Mouse (Mus musculus): Measurements from ENCODE around the gene Smc3.

DNA sequence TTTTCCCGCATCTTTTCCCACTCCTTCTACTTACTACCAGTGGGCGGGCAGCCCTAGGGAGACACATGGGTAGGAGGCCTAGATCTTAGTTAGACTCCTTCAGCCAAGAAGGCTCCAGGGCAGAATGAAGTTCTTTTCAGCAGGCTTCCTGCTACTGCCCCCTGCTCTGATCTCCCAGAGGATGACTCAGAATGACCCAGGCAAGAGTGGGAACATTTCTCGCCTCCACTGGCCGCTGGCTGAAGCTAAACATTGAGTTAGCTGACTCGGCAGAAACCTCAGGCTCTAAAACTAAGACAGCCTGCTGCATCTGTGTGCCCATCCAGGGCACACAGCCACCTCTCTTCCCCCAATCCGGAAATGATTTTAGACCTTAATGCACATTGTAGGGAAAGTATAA lies 47.4 kb upstream of the Smc3 start:
- no peak for TF ChIP-seq CTCF (IDR thresholded peaks at IDR 0.05; ENCODE audit: low read depth)
- no peak for TF ChIP-seq EP300 (IDR thresholded peaks at IDR 0.05; ENCODE audit: low read depth)
